Mouse (Mus musculus) MEL-GATA-1-ER (cell line): ENCODE measurements around the gene Serinc2.
"Not testable (repeated sequence)": the region's sequence is repeated elsewhere in the genome, so short reads cannot be mapped to it uniquely, and the experiment has no call there.

Experiments used
- DNase-seq: peaks from one replicate; pipeline ENCODE4 v3.0.0-alpha.2; 2012; ENCODE audit warnings: low read depth; ENCODE audit errors: extremely low read depth

Serinc2 gene

DNA sequence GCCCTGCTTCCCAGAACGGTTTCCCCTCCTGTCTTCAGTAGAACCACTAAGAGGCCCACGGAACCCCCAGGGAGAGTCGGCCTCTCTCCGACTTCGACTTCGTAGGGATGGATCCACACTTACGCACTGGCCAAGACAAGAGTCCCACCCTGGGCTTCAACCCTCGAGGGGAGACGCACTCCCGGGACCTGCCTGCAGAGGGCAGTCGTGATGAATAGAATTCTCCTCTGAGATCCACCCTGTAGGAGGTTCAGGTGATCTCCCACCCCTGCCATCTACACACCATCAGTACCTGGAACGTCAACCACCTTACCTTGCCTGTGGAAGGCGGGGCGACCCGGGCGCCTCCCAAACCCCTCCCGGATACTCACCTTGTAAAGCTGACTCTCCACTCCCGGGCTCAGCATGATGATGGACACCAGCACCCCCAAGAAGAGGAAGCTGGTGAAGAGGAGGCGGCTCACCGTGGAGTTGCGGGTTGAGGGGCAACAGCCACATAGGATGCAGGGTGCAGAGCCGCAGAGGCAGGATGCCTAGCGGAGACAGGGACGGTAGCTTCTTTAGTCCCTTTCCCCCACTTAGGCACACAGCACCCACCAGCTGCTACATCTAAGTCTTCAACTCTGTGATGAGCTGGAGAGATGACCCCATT lies 14.2 kb downstream of the Serinc2 start:
- DNase-seq, result peak; percentile 32

DNA sequence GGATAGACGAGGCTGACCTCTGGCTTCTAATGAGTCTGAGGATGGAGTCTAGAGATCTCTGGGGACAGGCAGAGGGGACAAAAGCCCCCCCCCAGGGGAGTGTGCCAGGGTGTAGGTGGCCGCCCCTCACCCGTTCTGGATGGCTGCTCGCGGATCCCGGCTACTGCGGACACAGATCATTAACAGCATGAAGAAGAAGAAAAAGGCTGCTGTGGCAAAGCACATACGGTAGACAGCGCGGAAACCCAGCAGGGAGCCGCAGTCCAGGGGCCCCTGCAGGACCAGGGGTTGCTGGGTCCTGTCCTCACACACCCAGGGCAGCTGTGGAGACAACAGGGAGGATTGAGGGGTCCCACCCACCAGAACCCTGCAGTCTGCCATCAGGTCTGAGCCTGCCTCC lies 14.9 kb downstream of the Serinc2 start:
- DNase-seq, result no peak

DNA sequence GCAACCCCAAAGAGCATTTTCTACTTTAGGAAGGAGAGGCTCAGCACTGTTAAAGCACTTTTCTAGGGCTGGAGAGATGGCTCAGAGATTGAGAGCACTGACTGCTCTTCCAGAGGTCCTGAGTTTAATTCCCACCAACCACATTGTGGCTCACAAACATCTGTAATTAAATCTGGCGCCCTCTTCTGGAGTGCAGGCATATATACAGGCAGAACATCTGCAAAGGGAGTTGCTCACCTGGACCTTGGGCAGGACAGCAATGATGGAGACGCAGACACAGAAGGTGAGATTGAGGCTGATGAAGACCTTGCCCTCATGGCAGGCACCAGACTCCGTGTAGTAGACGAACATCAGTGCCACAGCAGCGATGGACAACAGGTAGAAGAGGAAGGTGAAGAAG lies 18.6 kb downstream of the Serinc2 start:
- no peak for DNase-seq

DNA sequence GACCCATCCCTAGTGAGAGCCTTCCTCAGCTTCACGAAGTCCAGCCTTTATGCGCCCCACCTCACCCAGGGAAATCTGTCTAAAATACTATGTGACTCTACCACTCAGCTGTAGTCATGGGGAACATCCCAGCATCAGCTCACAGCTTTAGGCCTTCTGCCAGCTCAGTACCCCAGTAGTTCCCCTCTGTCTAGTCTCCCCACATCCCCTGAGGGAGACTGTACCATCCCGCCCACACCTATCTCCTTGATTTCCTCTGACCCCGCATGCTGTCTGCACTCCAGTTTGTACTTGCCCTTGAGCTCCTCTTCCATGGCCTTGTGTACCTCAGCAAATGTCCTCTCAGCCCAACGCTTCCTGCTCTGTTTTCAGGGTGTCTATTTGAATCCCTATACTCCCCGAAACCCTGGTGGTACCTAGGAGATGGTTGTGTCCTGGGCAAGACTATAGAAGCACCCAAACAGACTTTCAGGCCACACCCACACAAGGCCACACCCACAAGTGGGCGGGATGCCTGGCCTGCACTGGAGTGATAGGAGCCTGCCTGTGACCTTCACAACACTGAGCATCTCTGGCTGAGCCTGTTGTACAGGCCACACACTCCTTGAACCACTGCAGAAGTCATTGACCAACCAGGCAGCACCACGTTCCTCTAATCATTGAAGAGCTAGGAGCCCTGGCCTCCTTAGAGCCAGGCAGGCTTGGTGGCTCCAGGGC lies 26.4 kb downstream of the Serinc2 start:
- DNase-seq, result peak; percentile 92

DNA sequence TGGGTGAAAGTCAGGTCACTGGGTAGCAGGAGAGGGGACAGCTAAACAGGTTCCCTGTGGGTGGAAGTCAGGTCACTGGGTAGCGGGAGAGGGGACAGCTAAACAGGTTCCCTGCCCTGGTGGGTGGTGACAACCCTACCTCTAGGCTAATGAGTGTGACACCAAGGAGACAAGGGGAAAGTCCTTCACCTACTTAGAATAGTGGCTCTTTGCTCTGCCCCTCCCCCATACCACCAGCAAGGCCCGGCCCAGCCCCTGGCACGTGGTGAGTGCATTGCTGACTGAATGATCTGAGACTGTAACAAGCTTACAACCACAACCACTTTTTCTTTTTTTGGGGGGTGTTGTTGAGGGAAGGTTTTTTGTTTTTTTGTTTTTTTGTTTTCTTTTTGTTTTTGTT lies 27.2 kb downstream of the Serinc2 start:
- DNase-seq, result peak; percentile 30

DNA sequence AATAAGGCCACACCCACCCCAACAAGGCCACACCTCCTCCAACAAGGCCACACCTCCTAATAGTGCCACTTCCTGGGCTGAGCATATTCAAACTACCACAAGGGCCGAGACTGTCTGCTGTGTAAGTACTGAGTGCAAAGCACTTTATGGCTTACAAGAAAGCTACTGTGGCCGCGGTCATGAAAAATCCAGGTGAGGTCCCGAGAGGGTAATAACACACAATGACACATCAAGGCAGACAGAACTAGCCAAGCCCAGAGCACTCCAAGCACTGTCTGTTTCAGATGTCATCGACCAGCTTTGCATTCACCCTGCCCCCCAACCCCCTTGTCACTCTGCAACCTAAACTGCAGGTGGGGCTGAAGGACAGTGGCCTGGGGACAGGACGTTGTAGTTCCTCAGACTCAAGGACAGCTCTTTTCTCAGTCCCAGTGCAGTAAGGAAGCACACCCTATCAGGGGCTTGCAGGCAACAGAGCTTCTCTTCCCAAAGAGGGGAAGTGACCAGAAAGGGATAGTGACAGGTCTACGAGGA lies 27.8 kb downstream of the Serinc2 start:
- peak; percentile 65 for DNase-seq

DNA sequence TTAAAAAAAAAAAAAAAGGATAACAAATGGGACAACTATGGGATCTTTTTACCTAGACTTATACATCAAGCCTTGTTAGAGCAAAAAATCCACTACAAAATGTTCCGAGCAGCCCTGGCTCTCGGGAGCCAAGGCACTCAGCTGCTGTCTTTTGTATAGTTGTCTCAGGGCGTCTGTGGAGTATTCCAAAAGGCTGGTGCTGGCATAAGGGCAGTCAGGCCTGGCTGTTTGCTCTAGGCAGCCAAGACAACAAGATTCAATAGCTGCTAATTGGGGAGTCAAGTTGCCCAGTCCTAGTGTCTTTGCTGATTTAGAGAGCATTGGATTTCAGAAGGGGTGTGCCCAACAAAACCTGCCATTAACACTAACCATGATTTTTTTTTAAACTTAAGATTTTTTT lies 30.4 kb downstream of the Serinc2 start:
- no peak for DNase-seq

DNA sequence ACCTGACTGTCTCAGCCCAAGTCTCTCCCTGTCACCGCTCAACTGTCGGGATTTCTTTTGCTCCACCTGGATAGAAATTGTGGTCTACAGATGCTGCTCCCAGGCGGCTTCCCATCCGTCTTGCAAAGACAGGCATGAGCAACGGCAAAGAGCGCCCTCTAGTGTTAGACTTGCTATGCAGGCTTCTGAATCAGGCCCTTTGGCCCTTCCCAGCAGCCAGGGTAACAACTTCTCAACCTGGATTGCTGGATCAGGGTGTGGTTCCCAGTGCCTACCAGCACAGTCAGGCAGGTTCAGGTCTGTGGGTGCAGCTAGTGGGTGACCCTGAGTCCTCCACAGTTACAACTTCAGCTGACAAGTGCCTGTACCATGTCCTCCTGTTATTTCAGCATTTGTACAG lies 32.9 kb downstream of the Serinc2 start:
- peak; percentile 47 for DNase-seq

DNA sequence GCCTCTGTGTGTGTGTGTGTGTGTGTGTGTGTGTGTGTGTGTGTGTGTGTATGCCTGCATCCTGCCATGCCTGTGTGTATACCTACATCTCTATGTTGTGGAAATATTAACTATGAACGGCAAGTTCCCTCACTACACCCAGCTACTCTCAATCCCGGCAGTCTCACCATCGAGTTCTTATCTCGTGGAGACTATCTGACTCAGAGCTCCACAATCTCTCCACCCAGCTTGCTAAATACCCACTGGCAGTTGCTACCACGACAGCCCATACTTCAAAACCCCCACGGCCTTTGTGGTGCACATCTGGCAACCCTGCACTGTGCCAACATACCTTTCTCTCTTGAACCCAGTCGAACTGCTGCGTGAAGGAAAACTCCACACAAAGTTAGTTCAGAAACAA lies 34.3 kb downstream of the Serinc2 start:
- DNase-seq, result no peak

DNA sequence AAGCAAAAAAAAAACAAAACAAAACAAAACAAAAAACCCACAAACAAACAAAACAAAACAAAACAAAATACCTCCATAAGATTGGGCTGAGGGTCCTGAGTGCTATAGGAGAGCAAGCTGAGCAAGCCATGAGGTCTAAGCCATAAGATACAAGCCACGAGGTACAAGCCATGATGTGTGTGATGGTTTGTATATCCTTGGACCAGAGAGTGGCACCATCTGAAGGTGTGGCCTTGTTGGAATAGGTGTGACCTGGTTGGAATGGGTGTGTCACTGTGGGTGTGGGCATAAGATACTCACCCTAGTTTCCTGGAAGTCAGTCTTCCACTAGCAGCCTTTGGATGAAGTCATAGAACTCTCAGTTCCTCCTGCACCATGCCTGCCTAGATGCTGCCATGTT lies 35.4 kb downstream of the Serinc2 start:
- not testable (repeated sequence) for DNase-seq

DNA sequence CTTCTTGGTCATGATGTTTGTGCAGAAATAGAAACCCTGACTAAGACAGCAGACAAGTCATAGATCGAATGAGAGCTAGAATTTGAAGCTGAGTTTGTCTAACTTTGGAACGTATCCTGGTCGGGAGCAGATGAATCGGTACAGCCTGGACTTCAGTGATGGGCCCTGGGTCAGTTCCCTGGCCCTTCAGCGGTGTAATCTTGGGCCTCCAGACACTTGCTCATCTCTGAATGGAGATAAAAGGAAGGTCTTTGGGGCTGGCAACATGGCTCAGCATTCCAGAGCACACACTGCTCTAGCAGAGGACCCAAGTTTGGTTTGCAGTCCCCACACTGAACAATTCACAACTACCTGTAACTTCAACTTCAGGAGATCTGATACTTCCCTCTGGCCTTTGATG lies 36.0 kb downstream of the Serinc2 start:
- no peak for DNase-seq

DNA sequence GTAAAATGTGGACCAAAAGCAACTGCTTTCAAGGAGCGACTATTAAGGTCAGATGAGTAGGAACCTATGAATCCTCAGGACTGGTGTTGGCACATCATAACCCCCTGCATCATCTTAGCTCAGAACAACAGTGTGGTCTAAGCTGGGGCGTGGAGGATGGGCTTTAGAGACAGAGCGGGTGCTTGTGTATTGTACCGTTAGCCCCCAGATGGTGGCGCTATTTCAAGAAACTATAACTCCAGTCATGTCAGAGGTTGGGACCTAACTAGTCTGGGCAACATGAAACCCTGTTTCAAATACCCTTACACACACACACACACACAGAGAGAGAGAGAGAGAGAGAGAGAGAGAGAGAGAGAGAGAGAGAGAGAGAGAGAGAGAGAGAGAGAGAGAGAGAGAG lies 38.3 kb downstream of the Serinc2 start:
- no peak for DNase-seq

DNA sequence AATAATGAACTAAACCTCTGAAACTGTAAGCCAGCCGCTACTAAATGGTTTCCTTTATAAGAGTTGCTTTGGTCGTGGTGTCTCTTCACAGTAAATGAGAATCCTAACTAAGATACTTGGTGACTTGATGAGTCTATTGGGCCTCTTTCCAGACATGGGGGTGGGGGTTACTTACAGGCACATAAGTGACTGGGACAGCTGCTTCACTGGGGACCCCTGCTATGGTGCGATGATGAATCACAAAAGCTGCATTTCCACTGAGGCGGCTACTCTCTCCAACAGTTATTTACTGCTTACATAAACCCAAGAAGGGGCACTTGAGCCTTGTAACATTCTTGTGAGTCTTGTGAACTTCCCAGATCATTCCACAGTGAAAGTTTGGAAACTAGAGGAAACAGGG lies 41.4 kb downstream of the Serinc2 start:
- no peak for DNase-seq

DNA sequence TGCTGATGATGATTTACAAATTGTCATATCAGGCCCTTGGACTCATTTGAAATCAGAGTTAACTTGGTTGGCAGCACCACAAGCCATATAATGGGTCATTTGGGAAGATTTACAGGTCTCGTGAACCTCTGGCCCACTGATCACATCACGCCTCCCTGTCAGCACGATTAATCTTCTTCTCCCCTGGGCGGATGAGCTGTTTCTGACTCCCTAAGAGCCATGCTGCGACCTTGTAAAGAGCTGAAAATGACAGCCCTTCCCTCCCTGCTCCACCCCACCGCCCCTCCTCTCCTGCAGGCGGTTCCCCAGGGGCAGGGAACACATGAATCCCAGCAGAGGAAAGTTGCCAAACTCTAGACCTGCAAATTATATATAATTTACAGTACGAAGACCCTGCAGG lies 42.6 kb downstream of the Serinc2 start:
- DNase-seq, result no peak

DNA sequence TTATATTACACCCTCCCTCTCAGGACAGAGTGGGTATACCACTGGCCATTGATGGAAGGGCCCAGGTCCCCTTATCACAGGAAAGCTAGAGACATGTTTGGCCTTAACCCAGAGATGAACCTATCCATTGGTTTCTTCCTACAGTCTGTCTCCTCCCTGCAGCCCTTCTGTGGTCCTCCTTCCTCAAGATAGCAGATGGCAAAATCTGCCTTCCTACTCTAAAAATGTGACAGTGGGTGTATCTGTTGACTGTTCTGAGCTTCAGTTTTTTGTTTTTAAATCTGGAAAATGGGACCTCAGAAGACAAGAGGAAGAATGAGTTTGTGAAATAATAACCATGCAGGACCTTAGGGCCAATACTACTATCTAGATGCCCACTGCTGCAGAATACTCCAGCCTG lies 54.9 kb downstream of the Serinc2 start:
- no peak for DNase-seq

DNA sequence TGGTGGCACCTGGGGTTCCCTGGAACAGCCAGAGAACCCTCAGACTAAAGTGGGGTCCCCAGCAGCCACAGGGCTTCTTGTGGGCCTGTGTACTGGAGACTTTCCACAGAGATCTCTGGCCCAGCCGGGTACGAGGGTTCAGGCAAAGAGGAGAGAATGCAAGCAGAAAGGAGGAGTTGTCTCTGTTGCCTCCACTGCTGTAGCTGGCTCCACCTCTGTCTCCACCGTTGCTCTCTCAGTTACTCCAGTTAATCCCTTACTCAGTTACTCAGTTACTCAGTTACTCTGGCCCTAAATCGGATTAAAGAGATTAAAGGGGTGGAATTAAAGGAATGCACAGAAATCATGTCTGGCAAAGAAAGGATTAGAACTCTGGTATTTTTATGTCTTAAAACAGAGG lies 56.8 kb downstream of the Serinc2 start, which contains the start of gene Gm853:
Gm853 (minus strand) TSS at position 223 of the 400 bp plus-strand sequence.
- DNase-seq, result no peak

DNA sequence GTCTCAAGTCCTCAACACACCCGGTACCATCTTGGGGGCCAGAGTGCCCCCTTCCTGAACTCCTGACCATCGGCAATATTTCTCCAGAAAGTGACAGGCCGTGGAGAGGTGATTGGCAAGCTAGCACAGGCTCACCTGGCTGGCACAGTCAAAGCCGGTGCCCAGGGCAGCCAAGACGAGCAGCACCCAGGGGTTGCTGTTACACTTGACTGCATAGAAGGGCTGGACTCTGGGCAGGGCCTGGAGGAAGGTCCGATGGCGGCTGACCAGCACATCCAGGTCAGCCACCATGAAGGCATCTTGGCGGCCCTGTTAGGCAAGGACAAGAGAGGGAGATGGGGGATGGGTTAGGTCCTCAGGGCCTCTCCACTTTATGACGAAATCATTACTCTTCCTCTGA lies 58.8 kb downstream of the Serinc2 start:
- DNase-seq, result no peak

DNA sequence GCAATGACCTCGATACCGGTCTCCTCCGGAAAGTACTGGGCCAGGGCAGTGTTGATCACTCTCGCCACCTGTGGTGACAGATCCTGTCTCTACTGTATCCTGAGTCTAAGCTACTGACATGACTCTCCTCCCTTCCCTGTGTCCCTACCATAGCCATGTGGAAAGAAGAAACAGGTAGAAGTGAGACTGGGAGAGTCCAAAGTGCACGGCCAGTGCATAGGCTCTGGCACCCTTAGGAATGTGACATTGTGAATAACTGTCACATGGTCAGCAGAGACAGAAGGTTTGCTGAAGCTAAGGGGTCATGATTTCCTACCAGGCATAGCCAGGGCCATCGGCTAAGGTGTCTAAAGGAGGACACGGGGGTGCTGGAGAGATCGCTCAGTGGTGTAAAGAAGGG lies 63.6 kb downstream of the Serinc2 start:
- DNase-seq, result no peak

DNA sequence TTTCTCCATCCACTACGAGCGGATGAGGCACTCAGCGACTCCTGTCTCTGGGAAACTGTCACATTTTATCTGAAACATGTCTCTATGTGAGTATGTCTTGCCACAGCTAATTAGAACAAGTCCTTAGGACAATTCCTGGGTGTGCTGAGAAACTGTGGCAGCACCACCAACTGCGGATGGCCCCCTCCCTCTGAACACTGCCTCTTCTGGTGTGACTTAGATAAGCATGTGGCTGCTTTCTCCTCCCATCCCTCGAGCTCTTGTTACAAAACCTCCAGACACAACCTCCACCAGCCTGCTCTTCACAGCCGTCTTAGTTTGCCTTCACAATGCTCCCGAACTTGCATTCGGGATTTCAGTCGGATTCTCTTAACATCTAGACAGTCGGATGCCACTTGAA lies 65.1 kb downstream of the Serinc2 start:
- DNase-seq, result peak; percentile 68

DNA sequence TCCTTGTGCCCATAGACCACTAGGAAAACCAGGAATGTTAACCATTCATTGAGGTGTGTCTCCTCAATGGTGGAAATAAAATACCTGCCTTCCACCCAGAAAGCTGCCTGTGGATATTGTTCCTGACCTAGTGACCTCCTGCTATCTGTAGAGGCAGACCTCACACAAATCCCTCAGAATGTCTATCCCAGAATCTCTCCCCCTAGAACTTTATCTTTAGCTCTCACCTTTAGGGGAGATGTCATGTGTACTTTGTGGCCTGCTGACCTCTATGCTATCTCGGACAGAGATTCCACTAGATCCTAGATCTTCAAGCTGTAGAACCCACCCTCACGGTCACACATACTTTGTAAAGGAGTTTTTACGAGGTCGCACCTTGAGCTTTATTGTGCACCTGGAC lies 65.8 kb downstream of the Serinc2 start:
- no peak for DNase-seq

DNA sequence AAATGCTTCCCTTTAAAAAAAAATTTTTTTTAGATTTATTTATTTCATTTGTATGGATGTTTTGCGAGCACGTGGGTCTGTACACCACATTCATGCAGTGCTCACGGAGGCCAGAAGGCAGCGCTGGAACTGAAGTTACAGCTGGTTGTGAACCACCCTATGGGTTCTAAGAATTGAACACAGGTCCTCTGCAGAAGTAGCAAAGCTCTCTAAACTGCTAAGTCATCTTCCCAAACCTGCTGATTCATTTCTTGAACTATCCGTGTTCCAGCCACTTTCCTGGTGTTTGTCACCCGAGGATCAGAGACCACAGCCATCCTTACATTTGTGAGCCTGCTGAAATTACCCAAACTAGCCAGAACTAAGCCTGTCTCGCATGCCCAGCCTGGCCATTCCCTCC lies 66.6 kb downstream of the Serinc2 start:
- peak; percentile 62 for DNase-seq

DNA sequence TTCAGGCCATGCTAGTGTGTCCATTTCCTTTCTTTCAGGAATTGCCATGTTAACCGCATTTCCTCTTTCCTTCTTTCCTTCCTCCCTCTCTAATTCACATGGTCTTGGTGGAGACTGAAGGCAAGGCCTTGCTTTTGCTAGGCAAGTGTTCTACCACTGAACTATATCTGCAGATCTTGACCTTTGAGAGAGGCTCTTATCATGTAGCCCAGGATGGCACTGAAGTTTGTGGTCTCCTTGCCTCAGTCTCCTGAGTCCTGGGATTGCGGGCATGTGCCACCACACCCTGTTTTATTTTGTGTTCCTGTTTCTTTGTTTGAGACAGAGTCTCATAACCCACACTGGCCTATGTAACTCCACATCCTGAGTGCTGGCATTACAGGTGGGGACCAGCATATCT lies 67.1 kb downstream of the Serinc2 start:
- peak; percentile 55 for DNase-seq
